Mouse (Mus musculus) retina, embryonic 14.5 days (tissue): ENCODE data around the gene Magel2.

Experiments used
- DNase-seq: peaks from one replicate; pipeline ENCODE4 v3.0.0-alpha.2; 2015; ENCODE audit warnings: low spot score

Gene Magel2

GRCm38 (mm10) chr7:62376510-62377304 lies at the start of gene Magel2:
Gene Magel2 (plus strand): TSS chr7:62377010.
- peak; percentile 80 for DNase-seq

- DNase-seq = no peak
These were observed 31.4 kb upstream of the Magel2 start for GRCm38 (mm10) chr7:62345411-62345810.

DNA sequence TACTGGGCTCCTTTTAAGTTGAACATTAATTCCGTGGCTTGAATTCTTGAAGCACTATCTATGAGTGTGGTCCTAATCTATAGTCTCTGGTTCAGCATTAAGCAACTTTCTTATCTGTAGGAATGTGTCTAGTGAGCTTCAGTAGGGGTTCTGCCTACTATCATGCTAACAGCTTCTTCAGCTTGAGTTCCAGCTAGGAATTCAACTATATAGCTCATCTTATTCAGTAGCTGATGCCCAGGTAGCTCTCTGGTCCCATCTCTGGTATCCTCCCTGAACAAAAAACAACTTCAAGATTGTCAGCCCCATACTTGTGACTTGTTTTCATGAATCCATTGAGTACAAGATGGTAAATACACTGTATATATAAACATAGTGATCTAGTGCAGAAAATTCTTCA lies 30.5 kb upstream of the Magel2 start, which contains the start of gene Ndn:
Gene Ndn (plus strand): TSS at position 301 of the 400 bp plus-strand sequence.
- DNase-seq = no peak

DNA sequence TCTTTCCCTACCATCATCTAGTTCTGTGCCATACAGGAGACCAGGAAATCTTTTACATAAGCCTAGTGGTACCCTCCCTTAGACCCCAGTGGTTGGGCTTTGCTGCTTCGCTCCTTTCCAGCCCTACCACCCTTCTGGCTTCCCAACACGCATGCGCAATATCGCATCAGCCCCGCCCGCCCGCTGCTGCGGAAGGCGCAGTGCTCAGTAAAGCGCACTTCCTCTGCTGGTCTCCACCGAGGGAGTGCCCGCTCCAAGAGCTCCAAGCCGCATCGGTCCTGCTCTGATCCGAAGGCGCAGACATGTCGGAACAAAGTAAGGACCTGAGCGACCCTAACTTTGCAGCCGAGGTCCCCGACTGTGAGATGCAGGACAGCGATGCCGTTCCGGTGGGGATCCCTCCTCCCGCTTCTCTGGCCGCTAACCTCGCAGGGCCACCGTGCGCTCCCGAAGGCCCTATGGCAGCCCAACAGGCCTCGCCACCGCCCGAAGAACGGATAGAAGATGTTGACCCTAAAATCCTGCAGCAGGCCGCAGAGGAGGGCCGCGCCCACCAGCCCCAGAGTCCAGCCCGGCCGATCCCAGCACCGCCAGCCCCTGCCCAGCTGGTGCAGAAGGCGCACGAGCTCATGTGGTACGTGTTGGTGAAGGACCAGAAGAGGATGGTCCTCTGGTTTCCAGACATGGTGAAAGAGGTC lies 28.6 kb upstream of the Magel2 start:
- DNase-seq = peak; percentile 88

GRCm38 (mm10) chr7:62348804-62349190 lies 28.0 kb upstream of the Magel2 start:
- no peak for DNase-seq

- no peak for DNase-seq
These were observed 25.5 kb upstream of the Magel2 start for GRCm38 (mm10) chr7:62351266-62351665.

- no peak for DNase-seq
These were observed 11.7 kb upstream of the Magel2 start for GRCm38 (mm10) chr7:62365039-62365636.

DNA sequence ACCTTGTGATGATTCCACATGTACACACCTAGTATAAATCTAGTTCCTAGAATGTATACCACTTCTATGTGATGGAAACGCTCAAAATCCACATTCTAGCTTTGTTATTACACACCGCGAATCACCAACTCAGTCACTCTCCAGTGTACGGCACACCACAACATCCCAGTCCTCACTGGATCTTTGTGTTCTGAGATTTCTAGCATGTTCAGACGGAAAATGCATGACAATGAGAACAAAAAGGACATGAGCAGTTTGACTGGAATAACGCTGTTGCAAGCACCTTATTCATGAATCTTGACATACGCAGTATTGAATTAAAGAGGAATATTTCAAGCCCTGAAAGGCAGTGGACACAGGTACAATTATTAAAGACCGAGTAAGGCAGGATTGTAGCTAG lies 10.1 kb upstream of the Magel2 start:
- DNase-seq = no peak

GRCm38 (mm10) chr7:62375658-62376057 lies 1.2 kb upstream of the Magel2 start:
- DNase-seq = peak; percentile 78

DNA sequence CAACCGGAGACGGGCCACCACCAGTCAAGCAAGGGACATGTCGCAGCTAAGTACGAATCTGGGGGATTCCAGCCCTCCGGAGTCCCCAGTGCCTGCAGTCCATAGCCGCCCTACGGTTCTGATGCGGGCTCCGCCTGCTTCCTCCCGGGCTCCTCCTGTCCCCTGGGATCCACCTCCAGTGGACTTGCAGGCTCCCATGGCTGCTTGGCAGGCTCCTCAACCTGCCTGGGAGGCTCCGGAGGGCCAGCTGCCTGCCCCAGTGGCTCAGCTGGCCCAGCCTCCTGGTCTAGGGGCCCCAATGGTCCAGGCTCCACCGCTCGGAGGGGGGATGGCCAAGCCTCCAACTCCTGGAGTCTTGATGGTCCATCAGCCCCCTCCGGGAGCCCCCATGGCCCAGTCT lies 503 bp downstream of the Magel2 start:
- DNase-seq = peak; percentile 32

DNA sequence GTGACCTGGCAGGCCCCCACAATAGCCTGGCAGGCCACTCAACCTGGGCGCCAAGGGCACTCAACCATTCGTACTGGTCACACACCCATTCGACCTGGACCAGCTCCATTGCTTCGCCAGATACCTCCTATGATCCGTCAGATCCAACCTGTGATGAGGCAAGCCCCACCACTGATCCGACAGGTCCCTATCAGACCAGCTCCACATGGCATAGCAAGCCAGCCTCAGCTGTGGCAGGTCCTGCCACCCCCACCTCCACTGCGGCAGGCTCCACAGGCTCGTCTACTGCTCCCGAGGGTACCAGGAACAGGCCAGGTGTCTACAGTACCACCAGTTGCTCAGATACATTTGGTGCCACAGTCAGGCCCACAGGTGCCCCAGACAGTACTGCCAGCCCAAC lies 1.7 kb downstream of the Magel2 start:
- DNase-seq = no peak

DNA sequence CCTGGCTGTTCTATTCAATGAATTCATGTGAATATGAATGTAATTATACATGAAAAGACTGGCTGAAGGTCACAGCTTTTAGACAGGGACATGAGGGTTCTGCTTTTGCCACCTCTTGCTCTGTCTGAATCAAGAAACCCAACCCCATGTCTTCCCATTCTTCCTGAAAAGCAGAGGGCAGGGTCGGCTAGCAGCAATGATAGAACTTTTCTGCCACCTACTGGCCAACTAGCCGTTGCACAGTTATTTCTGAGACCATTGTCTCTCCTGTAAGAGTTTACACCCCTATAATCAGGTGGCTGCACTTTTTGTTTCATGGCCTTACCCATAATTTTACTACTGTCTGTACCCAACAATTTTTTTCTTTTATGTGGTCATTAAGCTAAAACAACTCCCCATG lies 5.6 kb downstream of the Magel2 start:
- peak; percentile 82 for DNase-seq

GRCm38 (mm10) chr7:62388291-62388690 lies 11.5 kb downstream of the Magel2 start:
- DNase-seq = peak; percentile 35

DNA sequence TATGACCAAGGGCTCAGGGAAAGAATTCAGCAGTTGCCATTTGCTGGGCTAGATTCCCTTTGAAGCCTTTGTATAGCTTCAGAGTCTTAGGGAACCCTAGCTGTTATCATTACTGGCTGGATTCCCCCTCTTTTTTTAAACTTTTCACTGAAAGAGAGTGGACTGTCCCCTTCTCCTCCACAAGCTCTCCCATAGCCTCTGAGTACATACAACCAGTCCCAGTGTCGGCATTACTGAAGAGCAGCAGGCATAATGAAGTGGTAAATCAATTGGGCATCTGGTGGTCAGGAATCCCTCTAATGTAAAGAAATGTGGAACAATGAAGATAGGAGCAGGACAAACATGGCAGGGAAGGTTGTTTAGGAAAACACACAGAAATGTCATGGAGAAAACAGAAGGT lies 15.4 kb downstream of the Magel2 start:
- DNase-seq = no peak

- peak; percentile 65 for DNase-seq
These were observed 29.8 kb downstream of the Magel2 start for GRCm38 (mm10) chr7:62406573-62407050.

DNA sequence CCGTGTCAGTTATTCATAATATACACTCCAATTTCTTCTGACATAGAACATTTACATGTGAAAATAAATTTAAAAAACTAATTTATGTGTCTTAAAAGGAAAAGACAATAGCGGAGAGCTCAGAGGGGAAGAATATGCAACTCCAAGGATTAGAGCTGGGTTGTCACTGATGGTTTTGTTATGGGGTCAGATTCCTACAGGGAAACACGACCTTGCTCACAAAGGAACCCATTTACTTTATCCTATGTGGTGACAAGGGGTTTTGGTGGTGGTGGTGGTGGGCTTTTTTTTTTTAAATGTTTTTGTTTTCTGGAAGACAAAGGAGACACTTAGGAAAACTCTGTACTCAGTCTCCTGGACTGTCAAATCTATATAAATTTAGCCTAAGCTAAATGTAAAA lies 31.0 kb downstream of the Magel2 start:
- no peak for DNase-seq

GRCm38 (mm10) chr7:62415222-62415621 lies 38.4 kb downstream of the Magel2 start:
- no peak for DNase-seq

GRCm38 (mm10) chr7:62416173-62416572 lies 39.4 kb downstream of the Magel2 start:
- DNase-seq = no peak

DNA sequence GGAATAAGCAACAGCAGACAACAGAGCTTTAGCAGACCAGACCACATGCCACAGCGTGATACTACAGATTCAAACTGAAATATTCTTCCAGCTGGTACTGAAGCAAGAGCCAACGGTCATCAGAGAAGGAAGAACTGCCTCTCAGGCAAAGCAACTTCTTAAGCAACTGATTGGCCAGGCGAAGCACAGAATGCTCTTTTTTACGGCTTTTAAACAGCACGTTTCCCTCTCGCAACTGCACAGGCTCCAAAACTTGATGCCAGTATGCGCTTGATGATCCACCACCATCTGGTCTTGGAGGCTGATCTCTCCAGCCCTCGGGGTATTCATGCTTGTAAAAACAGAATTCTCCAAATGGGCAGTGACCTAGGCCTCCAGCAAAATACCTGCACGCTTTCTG lies 41.5 kb downstream of the Magel2 start:
- no peak for DNase-seq

GRCm38 (mm10) chr7:62419105-62419492 lies 42.3 kb downstream of the Magel2 start:
- DNase-seq = no peak

GRCm38 (mm10) chr7:62419493-62420360 lies 42.9 kb downstream of the Magel2 start, which contains the start of gene Mkrn3:
Gene Mkrn3 (minus strand): TSS chr7:62420139.
- peak; percentile 92 for DNase-seq

DNA sequence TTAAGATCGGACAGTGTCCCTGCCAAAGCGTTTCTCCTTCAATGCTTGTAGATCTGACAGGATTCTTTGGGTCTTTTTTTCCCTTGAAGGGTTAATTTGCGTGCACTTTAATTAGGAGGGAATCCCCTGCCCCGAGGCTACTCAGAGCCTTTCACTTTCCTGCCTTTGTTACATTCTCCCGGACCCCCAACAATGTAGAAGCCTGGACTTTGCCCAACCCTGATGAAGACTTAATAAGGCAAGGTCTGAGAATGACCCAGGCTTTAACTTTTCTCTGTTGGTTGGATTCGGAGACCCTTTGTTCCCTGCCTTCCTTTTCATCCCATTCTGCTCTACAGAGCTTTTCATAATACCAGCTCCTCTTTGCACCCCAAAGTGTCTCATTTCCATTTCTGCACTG lies 43.8 kb downstream of the Magel2 start:
- DNase-seq = peak; percentile 31
